Comparison of ENCODE assay signal across 8 mouse cellular contexts in genomic region chr16:60605061-60605831, GRCm38 (mm10). TPM values are rescaled to one million over a fixed set of nuclear protein-coding genes. Genes with fewer than 3 reads are reported as not detected.
DNase-seq lines count a peak whose midpoint lies in the region; ATAC-seq and TF ChIP-seq lines count a peak whose summit lies in the region.

Epha6 (minus strand) TSS chr16:60605531.

- intact Hi-C loops in heart, adult 2 months (cut with DNase I): no loop called here
- intact Hi-C loops in left cerebral cortex, adult 2 months (cut with DNase I): loop anchor here (2.0 to 5.0 kb wide), 3 partner anchors 920 to 1897 kb away; no protein-coding TSS in a partner anchor

- H3K9me3 ChIP-seq in heart, embryonic 11.5 days (replicated peaks; ENCODE audit: control insufficient read depth, low read length): no peaks in the 10 kb centered on the region
- H3K9me3 ChIP-seq in neural tube, embryonic 13.5 days: no peaks in the 10 kb centered on the region

- H3K9ac ChIP-seq in heart, embryonic 11.5 days (ENCODE audit: low read depth, low read length): no peak within 1 kb of the TSS
- no peak within 1 kb of the TSS for H3K9ac ChIP-seq in heart, adult 2 months (ENCODE audit: low read depth, low read length)
- peak within 1 kb of the TSS; percentile 75 for H3K9ac ChIP-seq in neural tube, embryonic 13.5 days

- TF ChIP-seq POLR2A in heart, adult 2 months (IDR thresholded peaks at IDR 0.05; ENCODE audit: insufficient read depth, low read depth, low read length): no peak

- H3K36me3 ChIP-seq in heart, embryonic 11.5 days (ENCODE audit: control insufficient read depth, insufficient read depth, low read length): no peaks in the 10 kb centered on the region
- no peaks in the 10 kb centered on the region for H3K36me3 ChIP-seq in heart, adult 2 months (ENCODE audit: control insufficient read depth, insufficient read depth, low read length)
- H3K36me3 ChIP-seq in neural tube, embryonic 13.5 days: no peaks in the 10 kb centered on the region

- 0 out of 2 replicates have a peak, but pooled peaks cover 2% of the 10 kb centered on the region for H3K4me1 ChIP-seq in heart, embryonic 11.5 days (ENCODE audit: control insufficient read depth, insufficient read depth, low read length)
- H3K4me1 ChIP-seq in heart, adult 2 months (ENCODE audit: control insufficient read depth, insufficient read depth, low read length): no peaks in the 10 kb centered on the region
- peaks cover 11% of the 10 kb centered on the region; the same call in 1 of the 2 replicates for H3K4me1 ChIP-seq in neural tube, embryonic 13.5 days (replicated peaks)

- H3K79me2 ChIP-seq in heart, adult 2 months (replicated peaks; ENCODE audit: control insufficient read depth, insufficient read depth, low read length): no peaks in the 10 kb centered on the region

- peak within 1 kb of the TSS; percentile 75 for H3K4me2 ChIP-seq in heart, embryonic 11.5 days
- peak within 1 kb of the TSS; percentile 96 for H3K4me2 ChIP-seq in neural tube, embryonic 13.5 days

- under 1% methylated on average over 40 of the region's 45 CpGs for WGBS in heart, embryonic 11.5 days (ENCODE audit: insufficient replicate concordance)
- 1% methylated on average over 45 of the region's 45 CpGs for WGBS in heart, adult 2 months
- WGBS in neural tube, embryonic 13.5 days: 1% methylated on average over 45 of the region's 45 CpGs

- no peak for TF ChIP-seq EP300 in heart, adult 2 months (IDR thresholded peaks at IDR 0.05; ENCODE audit: insufficient read depth, low read depth, low read length)

- no peak for TF ChIP-seq CTCF in heart, adult 2 months (IDR thresholded peaks at IDR 0.05)
- peak; percentile 12; the same call in 1 of the 2 replicates for TF ChIP-seq CTCF in left cerebral cortex, adult 2 months (IDR thresholded peaks at IDR 0.05)

- peaks cover 26% of the 10 kb centered on the region for H3K27me3 ChIP-seq in heart, embryonic 11.5 days (ENCODE audit: control insufficient read depth, insufficient read depth, low read length)
- peaks cover 2% of the 10 kb centered on the region; the same call in 1 of the 2 replicates for H3K27me3 ChIP-seq in heart, adult 2 months (ENCODE audit: control insufficient read depth, insufficient read depth, low read length)
- peaks cover 10% of the 10 kb centered on the region for H3K27me3 ChIP-seq in neural tube, embryonic 13.5 days

- DNase-seq in heart, adult 2 months: no peak
- DNase-seq in cerebellum, adult 11-12 months: peak; percentile 5
- DNase-seq in forelimb bud, embryonic 11.5 days (ENCODE audit: low read depth, low spot score): peak; percentile 45
- peak; percentile 56 to 57 for DNase-seq in left cerebral cortex, adult 2 months (ENCODE audit: extremely low spot score in 1 of 2, low spot score in 2 of 2)
- DNase-seq in B cell, adult 2 months: no peak
- DNase-seq in natural killer cell, adult 2 months (ENCODE audit: low spot score in 2 of 2): no peak

- H3K4me3 ChIP-seq in heart, embryonic 11.5 days (ENCODE audit: low read depth, low read length): peak within 1 kb of the TSS; percentile 42
- no peak within 1 kb of the TSS for H3K4me3 ChIP-seq in heart, adult 2 months
- H3K4me3 ChIP-seq in left cerebral cortex, adult 2 months: peak within 1 kb of the TSS; percentile 70
- H3K4me3 ChIP-seq in neural tube, embryonic 13.5 days: peak within 1 kb of the TSS; percentile 56

- peak; percentile 73 for ATAC-seq in heart, embryonic 11.5 days (replicated peaks; ENCODE audit: insufficient number of reproducible peaks, low FRiP score, low TSS enrichment)
- peak; percentile 79 for ATAC-seq in neural tube, embryonic 13.5 days (ENCODE audit: low read depth)

- H3K27ac ChIP-seq in heart, embryonic 11.5 days (ENCODE audit: low read depth, low read length): no peak within 1 kb of the TSS
- H3K27ac ChIP-seq in heart, adult 2 months: no peak within 1 kb of the TSS
- peak within 1 kb of the TSS; percentile 93 for H3K27ac ChIP-seq in left cerebral cortex, adult 2 months
- peak within 1 kb of the TSS; percentile 64 for H3K27ac ChIP-seq in neural tube, embryonic 13.5 days (replicated peaks)

RNA-seq across cellular contexts. Expression of gene Epha6, which starts in this region (rescaled TPM):
- polyA plus RNA-seq in heart, embryonic 11.5 days (2014; fragmentation: Nextera tagmentation; extraction: Ambion mirVana): 0.09 TPM in 1 of 2 replicates, not detected in the other
- total RNA-seq in heart, adult 2 months (2021): not detected
- 0.04 and 0.15 TPM in 2 replicates for polyA plus RNA-seq in heart, adult 2 months (2012; rRNA removed)
- total RNA-seq in left cerebral cortex, adult 2 months (2021): 10 to 100 TPM; 74.8 to 84.8 TPM
- 4.4 and 4.6 TPM in 2 replicates for polyA plus RNA-seq in neural tube, embryonic 13.5 days (2015; fragmentation: Nextera tagmentation; extraction: Ambion mirVana)

Comparison
In these comparisons a context has a peak if more than half of its experiments do, and no peak if none do; other contexts are left out.
1. RNA of gene Epha6 (total RNA-seq): 74.8 to 84.8 TPM in left cerebral cortex, adult 2 months; not detected in heart, adult 2 months; every median in the first group is over 10 times any median in the second.
2. Peak in ATAC-seq, H3K4me3 ChIP-seq and H3K4me2 ChIP-seq in heart, embryonic 11.5 days; RNA of the gene not detected or under 1 TPM.
3. H3K27ac ChIP-seq: peak in left cerebral cortex, adult 2 months (single experiment) and neural tube, embryonic 13.5 days (single experiment); none in heart, embryonic 11.5 days (single experiment) and heart, adult 2 months (single experiment).
4. DNase-seq: peak in cerebellum, adult 11-12 months (single experiment), forelimb bud, embryonic 11.5 days (single experiment) and left cerebral cortex, adult 2 months (2 of 2); none in heart, adult 2 months (0 of 2), B cell, adult 2 months (0 of 2) and natural killer cell, adult 2 months (0 of 2).